Mouse (Mus musculus): ENCODE data around the gene Cd2bp2. TPM values are rescaled to one million over a fixed set of nuclear protein-coding genes. Genes with fewer than 3 reads are reported as not detected.

Gene Cd2bp2
- polyA plus RNA-seq, 1 experiment from 2014 or later, result 59.6 TPM

- DNase-seq (no peak), ATAC-seq (ENCODE audit: insufficient read depth) (no peak)
- Histone ChIP-seq H3K36me3 (ENCODE audit: insufficient read depth) (peaks cover 6% of the 10 kb centered on the region; the same call in 1 of the 2 replicates), H3K27ac (ENCODE audit: low read depth) (no peak overlapping the region), H3K4me3 (ENCODE audit: low read depth, low read length) (no peak overlapping the region), H3K9ac (no peak overlapping the region), H3K4me2 (no peak overlapping the region), H3K9me3 (ENCODE audit: low read depth, low read length) (0 out of 2 replicates have a peak, but pooled peaks cover 3% of the 10 kb centered on the region), H3K27me3 (ENCODE audit: insufficient read depth, low read length) (no peaks in the 10 kb centered on the region), H3K4me1 (ENCODE audit: insufficient read depth) (no peaks in the 10 kb centered on the region)
- TF ChIP-seq CTCF (IDR thresholded peaks at IDR 0.05; ENCODE audit: low read depth), result no peak
- WGBS, result 90% methylated on average over 6 of the region's 6 CpGs
Observed at GRCm38 (mm10) chr7:127224616-127225015, 28.8 kb upstream of the Cd2bp2 start.

GRCm38 (mm10) chr7:127223515-127224478 lies 27.9 kb upstream of the Cd2bp2 start:
- H3K27ac ChIP-seq (ENCODE audit: low read depth), result no peak overlapping the region
- WGBS, result 76% methylated on average over 6 of the region's 6 CpGs
- ATAC-seq (ENCODE audit: insufficient read depth), result no peak

GRCm38 (mm10) chr7:127223106-127223505 lies 27.3 kb upstream of the Cd2bp2 start:
- no peak for TF ChIP-seq CTCF (IDR thresholded peaks at IDR 0.05; ENCODE audit: low read depth)
- Histone ChIP-seq H3K4me3 (ENCODE audit: low read depth, low read length) (no peak overlapping the region), H3K27me3 (ENCODE audit: insufficient read depth, low read length) (no peaks in the 10 kb centered on the region), H3K4me2 (no peak overlapping the region), H3K9me3 (ENCODE audit: low read depth, low read length) (0 out of 2 replicates have a peak, but pooled peaks cover 3% of the 10 kb centered on the region), H3K9ac (no peak overlapping the region), H3K36me3 (ENCODE audit: insufficient read depth) (no peaks in the 10 kb centered on the region), H3K27ac (ENCODE audit: low read depth) (no peak overlapping the region), H3K4me1 (ENCODE audit: insufficient read depth) (no peaks in the 10 kb centered on the region)
- WGBS, result 95% methylated on average over 3 of the region's 3 CpGs
- no peak for DNase-seq
- ATAC-seq (ENCODE audit: insufficient read depth), result no peak

More at GRCm38 (mm10) chr7:127223515-127224478, 27.9 kb upstream of the Cd2bp2 start:
- Histone ChIP-seq H3K27me3 (ENCODE audit: insufficient read depth, low read length) (no peaks in the 10 kb centered on the region), H3K4me1 (ENCODE audit: insufficient read depth) (no peaks in the 10 kb centered on the region), H3K4me2 (no peak overlapping the region), H3K4me3 (ENCODE audit: low read depth, low read length) (no peak overlapping the region), H3K36me3 (ENCODE audit: insufficient read depth) (no peaks in the 10 kb centered on the region), H3K9ac (no peak overlapping the region), H3K9me3 (ENCODE audit: low read depth, low read length) (0 out of 2 replicates have a peak, but pooled peaks cover 3% of the 10 kb centered on the region)
- TF ChIP-seq CTCF (IDR thresholded peaks at IDR 0.05; ENCODE audit: low read depth), result no peak
- no peak for DNase-seq

- Histone ChIP-seq H3K36me3 (ENCODE audit: insufficient read depth) (no peaks in the 10 kb centered on the region), H3K4me1 (ENCODE audit: insufficient read depth) (no peaks in the 10 kb centered on the region), H3K27ac (ENCODE audit: low read depth) (no peak overlapping the region), H3K9ac (no peak overlapping the region), H3K4me3 (ENCODE audit: low read depth, low read length) (no peak overlapping the region), H3K4me2 (no peak overlapping the region), H3K27me3 (ENCODE audit: insufficient read depth, low read length) (no peaks in the 10 kb centered on the region), H3K9me3 (ENCODE audit: low read depth, low read length) (0 out of 2 replicates have a peak, but pooled peaks cover 3% of the 10 kb centered on the region)
- WGBS, result 79% methylated on average over 6 of the region's 6 CpGs
- ATAC-seq (ENCODE audit: insufficient read depth) (no peak), DNase-seq (no peak)
- TF ChIP-seq CTCF (IDR thresholded peaks at IDR 0.05; ENCODE audit: low read depth), result no peak
Observed at GRCm38 (mm10) chr7:127220440-127220839, 24.6 kb upstream of the Cd2bp2 start.

GRCm38 (mm10) chr7:127218670-127219069 lies 22.8 kb upstream of the Cd2bp2 start:
- Histone ChIP-seq H3K36me3 (ENCODE audit: insufficient read depth) (no peaks in the 10 kb centered on the region), H3K27me3 (ENCODE audit: insufficient read depth, low read length) (peaks cover 4% of the 10 kb centered on the region; the same call in 1 of the 2 replicates), H3K4me2 (no peak overlapping the region), H3K4me3 (ENCODE audit: low read depth, low read length) (no peak overlapping the region), H3K9ac (no peak overlapping the region), H3K27ac (ENCODE audit: low read depth) (no peak overlapping the region; the same call in 1 of the 2 replicates), H3K4me1 (ENCODE audit: insufficient read depth) (no peaks in the 10 kb centered on the region), H3K9me3 (ENCODE audit: low read depth, low read length) (0 out of 2 replicates have a peak, but pooled peaks cover 3% of the 10 kb centered on the region)
- no peak for TF ChIP-seq CTCF (IDR thresholded peaks at IDR 0.05; ENCODE audit: low read depth)
- DNase-seq (no peak), ATAC-seq (ENCODE audit: insufficient read depth) (no peak)
- 87% methylated on average over 4 of the region's 4 CpGs for WGBS

- Histone ChIP-seq H3K27me3 (ENCODE audit: insufficient read depth, low read length) (peaks cover 4% of the 10 kb centered on the region; the same call in 1 of the 2 replicates), H3K36me3 (ENCODE audit: insufficient read depth) (no peaks in the 10 kb centered on the region), H3K4me3 (ENCODE audit: low read depth, low read length) (no peak overlapping the region), H3K4me2 (no peak overlapping the region), H3K9me3 (ENCODE audit: low read depth, low read length) (0 out of 2 replicates have a peak, but pooled peaks cover 3% of the 10 kb centered on the region), H3K9ac (no peak overlapping the region), H3K27ac (ENCODE audit: low read depth) (no peak overlapping the region), H3K4me1 (ENCODE audit: insufficient read depth) (no peaks in the 10 kb centered on the region)
- ATAC-seq (ENCODE audit: insufficient read depth) (no peak), DNase-seq (no peak)
- 70% methylated on average over 10 of the region's 10 CpGs for WGBS
- TF ChIP-seq CTCF (IDR thresholded peaks at IDR 0.05; ENCODE audit: low read depth), result no peak
Observed at GRCm38 (mm10) chr7:127217901-127218642, 22.2 kb upstream of the Cd2bp2 start.
